Mouse (Mus musculus): Measurements from ENCODE around the gene Zbtb37.

Zbtb37 gene

DNA sequence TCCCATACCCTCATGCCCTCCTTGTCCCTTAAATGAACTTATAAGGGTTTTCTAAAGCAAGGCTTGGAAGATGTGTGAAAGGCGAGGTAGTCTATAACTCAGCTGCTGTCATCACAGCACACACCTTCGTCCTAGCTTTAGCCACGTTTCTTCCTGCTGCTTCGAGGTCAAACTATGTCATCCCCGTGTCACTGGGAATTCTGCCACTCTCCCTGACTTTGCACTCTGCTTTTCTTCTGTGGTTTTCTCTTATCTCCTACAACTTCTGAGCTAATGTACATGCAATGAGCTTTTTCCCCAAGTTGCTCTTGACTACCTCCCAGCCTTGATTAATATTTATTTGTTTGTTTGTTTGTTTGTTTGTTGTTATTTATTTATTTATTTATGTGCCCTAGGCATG lies 54.6 kb downstream of the Zbtb37 start:
- DNase-seq (ENCODE audit: low read depth, low spot score) = no peak

DNA sequence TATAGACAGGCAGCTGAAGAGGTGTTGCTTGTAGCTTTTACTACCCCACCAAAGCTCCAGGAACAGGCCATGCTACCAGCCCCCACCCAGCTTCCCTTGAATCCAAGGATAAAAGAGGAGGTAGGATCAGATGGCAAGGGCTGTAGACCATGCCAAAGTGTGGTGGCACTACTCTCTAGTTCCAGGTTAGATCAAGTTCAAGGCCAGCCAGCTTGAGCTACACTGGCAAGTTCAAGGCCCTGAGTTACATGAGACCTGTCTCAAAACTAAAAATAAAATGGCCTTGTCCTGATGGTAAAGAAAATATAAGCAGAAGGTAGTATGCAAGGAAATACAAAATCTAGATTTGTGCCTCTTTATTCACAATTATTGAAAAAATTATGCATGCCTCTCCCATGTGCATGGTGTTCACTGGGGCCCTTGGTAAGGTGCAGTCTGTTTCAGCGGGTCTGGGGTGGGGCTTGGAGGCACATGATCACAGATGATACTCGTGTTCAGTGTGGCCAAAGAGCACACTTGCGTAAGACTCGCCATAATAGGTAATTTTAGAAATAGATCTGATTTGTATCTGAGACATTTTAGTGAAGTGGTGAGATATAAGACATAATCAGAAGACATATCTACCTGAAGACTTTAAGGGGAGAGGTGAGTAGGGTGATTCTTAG lies 56.4 kb downstream of the Zbtb37 start, which contains the start of gene Serpinc1:
Serpinc1 (plus strand) TSS at position 515 of the 665 bp plus-strand sequence.
- DNase-seq (ENCODE audit: low read depth, low spot score) = no peak

DNA sequence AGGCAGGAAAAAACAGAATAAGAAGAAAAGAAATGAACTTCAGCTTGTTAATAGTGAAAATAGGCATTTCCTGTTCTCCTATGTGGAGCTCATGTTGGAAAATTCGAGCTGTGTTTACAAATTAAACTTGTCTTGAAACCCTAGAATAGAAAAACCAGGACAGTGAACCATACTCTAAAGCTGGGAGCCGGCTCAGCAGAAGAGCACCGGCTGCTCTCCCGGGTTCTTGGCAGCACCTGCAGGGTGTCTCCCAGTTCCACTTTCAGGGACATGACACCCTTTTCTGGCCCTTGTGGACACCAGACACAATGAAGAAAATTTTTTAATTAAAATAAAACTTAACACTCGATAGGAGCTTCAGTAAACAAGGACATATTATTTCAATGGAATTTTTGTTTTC lies 66.0 kb downstream of the Zbtb37 start:
- DNase-seq (ENCODE audit: low read depth, low spot score) = no peak

DNA sequence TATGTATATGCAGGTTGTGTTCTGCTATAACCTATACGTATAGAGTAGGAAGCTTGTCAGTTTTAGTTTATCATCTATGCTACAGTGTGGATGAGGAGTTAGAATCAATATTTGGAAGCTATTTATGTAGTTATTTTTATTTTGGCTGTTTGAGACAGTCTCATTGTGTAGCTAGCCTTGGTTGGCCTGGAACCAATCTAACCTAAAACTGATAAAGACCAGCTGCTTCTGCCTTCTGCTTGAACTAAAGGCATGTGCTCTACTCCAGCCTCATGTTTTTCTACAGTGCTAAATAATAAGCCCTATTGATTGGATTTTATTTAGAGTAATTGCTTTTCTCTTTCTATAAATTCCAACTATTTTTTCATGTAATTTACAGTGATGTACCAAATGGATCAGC lies 67.4 kb downstream of the Zbtb37 start:
- no peak for DNase-seq (ENCODE audit: low read depth, low spot score)

DNA sequence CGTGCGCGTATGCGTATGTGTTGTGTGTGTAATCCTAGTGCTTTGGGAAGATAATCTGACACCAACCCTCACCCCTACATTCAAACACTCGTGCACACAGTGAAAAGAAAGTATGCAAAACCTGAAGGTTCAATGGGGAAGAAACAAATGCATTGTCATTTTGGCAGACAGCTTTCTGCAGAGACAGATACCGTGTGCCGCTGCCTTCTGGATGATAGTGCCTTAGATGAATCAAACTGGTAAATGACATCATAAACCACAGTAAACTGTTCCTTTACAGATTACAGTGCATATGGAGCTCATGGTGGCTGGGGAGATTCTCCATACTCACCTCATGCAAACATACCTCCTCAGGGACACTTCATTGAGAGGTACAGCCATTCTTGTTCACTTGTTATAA lies 71.5 kb downstream of the Zbtb37 start:
- DNase-seq (ENCODE audit: low read depth, low spot score) = no peak
